Mouse (Mus musculus) E14TG2a.4 (cell line): ENCODE measurements at regions not wholly inside any gene's neighbourhood (a gene's known extent, or its start where the extent isn't known, plus 50 kb on each side); places are given as distances from the start of the nearest gene placed in this dataset.

ENCODE experiments used
- H3K27me3 ChIP-seq: 2 replicates; pipeline ENCODE4 v1.6.1; 2014; ENCODE audit warnings: low read length, control low read depth; ENCODE audit not compliant: insufficient read depth
- H3K36me3 ChIP-seq: 2 replicates; pipeline ENCODE4 v1.6.1; 2014; ENCODE audit warnings: low read length, control low read depth; ENCODE audit not compliant: insufficient read depth
- H3K4me1 ChIP-seq: replicated peaks from 2 replicates; pipeline ENCODE4 v1.6.1; 2014; ENCODE audit warnings: low read depth, low read length, control low read depth
- H3K4me3 ChIP-seq: replicated peaks from 2 replicates; pipeline ENCODE4 v1.5.1; 2014; ENCODE audit warnings: mild to moderate bottlenecking, low read length
- H3K9me3 ChIP-seq: 2 replicates; pipeline ENCODE4 v1.6.1; 2014; ENCODE audit warnings: low read length, control low read depth
- CTCF ChIP-seq: conservative IDR thresholded peaks from 2 replicates; pipeline ENCODE4 v1.5.1; 2014; ENCODE audit warnings: low read length
- NANOG ChIP-seq: IDR thresholded peaks from 2 replicates; pipeline ENCODE4 v1.6.1; 2014; ENCODE audit warnings: borderline replicate concordance, low read length, mixed read lengths
- POU5F1 ChIP-seq: IDR thresholded peaks from 2 replicates; pipeline ENCODE4 v1.6.1; 2014; ENCODE audit warnings: low read length, borderline replicate concordance

GRCm38 (mm10) chr5:133218801-133219200 lies 675.7 kb upstream of the Auts2 start:
- Histone ChIP-seq H3K9me3 (no peaks in the 10 kb centered on the region), H3K4me1 (no peaks in the 10 kb centered on the region), H3K36me3 (no peaks in the 10 kb centered on the region), H3K4me3 (no peak overlapping the region), H3K27me3 (no peaks in the 10 kb centered on the region)
- TF ChIP-seq CTCF: no peak
- TF ChIP-seq NANOG: no peak
- TF ChIP-seq POU5F1: no peak

DNA sequence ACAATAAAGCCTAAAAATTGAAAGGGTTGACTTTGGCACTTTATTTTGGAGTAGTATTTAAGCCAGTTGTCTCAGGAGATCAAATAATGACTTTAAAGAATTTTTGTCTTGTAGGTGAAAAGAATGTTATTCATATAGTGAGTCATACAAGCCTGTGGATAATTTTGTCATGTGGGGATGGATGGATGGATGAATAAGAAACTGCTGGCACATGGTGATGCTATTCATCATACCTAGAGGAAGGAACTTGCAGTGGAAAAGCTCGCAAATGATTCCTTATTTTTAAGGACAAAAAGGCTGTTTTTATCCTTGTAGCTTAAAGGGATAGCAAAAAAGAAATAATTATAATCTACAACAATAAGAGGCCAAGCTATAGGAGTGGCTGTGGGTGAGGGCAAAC lies 655.4 kb upstream of the Auts2 start:
- Histone ChIP-seq H3K4me1 (no peaks in the 10 kb centered on the region), H3K36me3 (no peaks in the 10 kb centered on the region), H3K4me3 (no peak overlapping the region), H3K9me3 (no peaks in the 10 kb centered on the region), H3K27me3 (no peaks in the 10 kb centered on the region)
- TF ChIP-seq NANOG (no peak), CTCF (no peak), POU5F1 (no peak)

GRCm38 (mm10) chr5:133189798-133190571 lies 646.8 kb upstream of the Auts2 start:
- Histone ChIP-seq H3K36me3 (no peaks in the 10 kb centered on the region), H3K4me3 (no peak overlapping the region), H3K27me3 (no peaks in the 10 kb centered on the region), H3K9me3 (no peaks in the 10 kb centered on the region), H3K4me1 (no peaks in the 10 kb centered on the region)
- TF ChIP-seq POU5F1 (no peak), NANOG (no peak), CTCF (no peak)

DNA sequence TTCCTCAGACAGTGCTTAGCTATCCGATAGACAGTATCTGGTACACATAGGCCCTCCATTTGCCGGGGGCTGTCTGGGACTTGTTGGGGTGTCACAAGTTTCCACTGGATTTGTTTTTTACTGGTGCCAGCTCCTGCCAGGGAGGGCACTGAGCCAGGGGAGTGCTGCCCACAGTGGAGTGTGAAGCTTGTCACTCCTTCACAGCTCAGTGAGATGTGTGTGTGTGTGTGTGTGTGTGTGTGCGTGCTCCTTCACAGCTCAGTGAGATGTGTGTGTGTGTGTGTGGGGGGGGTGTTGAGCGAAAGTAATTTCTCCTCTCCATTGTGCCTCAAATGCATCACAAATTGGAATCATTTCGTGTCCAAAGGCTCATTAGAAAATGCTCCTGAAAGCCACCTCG lies 632.5 kb upstream of the Auts2 start:
- TF ChIP-seq POU5F1 (no peak), NANOG (no peak), CTCF (no peak)
- Histone ChIP-seq H3K36me3 (no peaks in the 10 kb centered on the region), H3K27me3 (no peaks in the 10 kb centered on the region; the same call in 1 of the 2 replicates), H3K9me3 (no peaks in the 10 kb centered on the region), H3K4me1 (peaks cover 11% of the 10 kb centered on the region), H3K4me3 (no peak overlapping the region)

DNA sequence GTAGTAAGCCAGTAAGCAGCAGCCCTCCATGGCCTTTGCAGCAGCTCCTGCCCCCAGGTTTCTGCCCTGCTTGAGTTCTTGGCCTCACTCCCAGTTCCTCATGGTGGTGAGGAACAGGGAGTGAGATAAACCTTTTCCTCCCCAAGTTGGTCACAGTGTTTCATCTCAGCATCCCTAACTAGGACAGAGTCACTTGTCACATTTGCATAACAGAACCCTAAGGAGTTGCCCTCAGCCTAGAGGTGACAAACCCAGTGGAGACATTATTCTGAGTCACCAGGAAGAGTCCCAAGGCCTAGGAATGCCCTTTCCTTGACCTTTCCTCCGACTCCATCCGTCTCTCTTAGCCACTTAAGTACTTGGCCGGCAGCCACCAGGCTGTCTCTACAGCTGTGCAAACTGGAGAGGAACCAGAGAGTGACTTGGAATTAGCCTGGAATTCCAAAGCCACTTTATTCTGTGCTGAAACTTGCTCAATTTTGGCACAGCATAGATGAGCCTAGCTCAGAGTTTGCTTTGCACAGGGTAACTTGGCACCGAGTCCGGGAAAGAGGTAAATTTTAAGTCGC lies 630.1 kb upstream of the Auts2 start:
- no peaks in the 10 kb centered on the region for H3K9me3 ChIP-seq
- no peak overlapping the region for H3K4me3 ChIP-seq
- H3K4me1 ChIP-seq: peaks cover 11% of the 10 kb centered on the region
- TF ChIP-seq CTCF: no peak
- no peak for TF ChIP-seq POU5F1
- no peak for TF ChIP-seq NANOG
- no peaks in the 10 kb centered on the region; the same call in 1 of the 2 replicates for H3K27me3 ChIP-seq
- no peaks in the 10 kb centered on the region for H3K36me3 ChIP-seq

DNA sequence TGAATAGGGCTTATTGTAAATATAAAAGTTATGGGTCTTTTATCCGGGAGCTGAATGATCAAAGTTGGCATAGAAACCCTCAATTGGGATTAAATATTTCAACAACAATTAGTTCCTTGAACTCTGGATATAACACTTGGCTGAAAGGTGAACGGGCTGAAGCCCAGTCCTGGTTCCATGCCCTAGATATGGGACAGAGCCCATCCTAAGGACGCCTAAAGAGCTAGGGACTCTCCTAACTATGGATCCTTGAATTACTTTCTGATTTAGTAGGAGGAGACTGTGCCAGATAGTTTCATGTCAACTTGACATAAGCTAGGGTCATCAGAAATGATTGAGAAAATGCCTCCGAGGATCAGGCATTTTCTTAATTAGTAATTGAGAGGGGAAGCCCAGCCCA lies 629.5 kb upstream of the Auts2 start:
- Histone ChIP-seq H3K9me3 (peaks cover 5% of the 10 kb centered on the region), H3K4me1 (peaks cover 11% of the 10 kb centered on the region), H3K27me3 (no peaks in the 10 kb centered on the region; the same call in 1 of the 2 replicates), H3K36me3 (no peaks in the 10 kb centered on the region), H3K4me3 (no peak overlapping the region)
- TF ChIP-seq CTCF (no peak), POU5F1 (no peak), NANOG (no peak)

- H3K4me3 ChIP-seq: no peak overlapping the region
- H3K36me3 ChIP-seq: no peaks in the 10 kb centered on the region
- H3K4me1 ChIP-seq: peaks cover 11% of the 10 kb centered on the region
- TF ChIP-seq POU5F1 (no peak), CTCF (no peak)
- H3K27me3 ChIP-seq: no peaks in the 10 kb centered on the region
- H3K9me3 ChIP-seq: peaks cover 10% of the 10 kb centered on the region
Observed at GRCm38 (mm10) chr5:133171266-133171665, 628.1 kb upstream of the Auts2 start.

DNA sequence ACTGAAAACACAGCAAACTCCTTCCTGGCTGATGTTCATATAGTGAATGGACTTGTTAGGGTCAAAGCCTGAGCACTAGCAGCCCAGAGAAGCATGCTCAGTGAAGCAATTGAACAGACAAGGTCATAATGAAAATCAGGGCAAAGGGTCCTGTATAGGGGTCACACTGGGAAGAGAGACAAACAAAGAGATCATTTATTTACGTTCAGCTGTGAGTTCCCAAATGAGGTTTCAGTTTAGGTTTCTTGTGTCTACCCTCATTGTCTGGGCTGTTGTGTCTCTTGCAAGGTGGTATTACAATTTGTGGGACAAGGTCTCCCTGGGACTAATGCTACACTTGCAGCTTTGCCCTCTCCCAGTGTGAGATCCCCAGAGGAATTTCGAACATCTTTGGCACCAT lies 624.4 kb upstream of the Auts2 start:
- no peak overlapping the region for H3K4me3 ChIP-seq
- no peaks in the 10 kb centered on the region; the same call in 1 of the 2 replicates for H3K27me3 ChIP-seq
- no peak for TF ChIP-seq POU5F1
- TF ChIP-seq NANOG: no peak
- TF ChIP-seq CTCF: no peak
- H3K36me3 ChIP-seq: no peaks in the 10 kb centered on the region
- H3K4me1 ChIP-seq: 0 out of 2 replicates have a peak, but pooled peaks cover under 1% of the 10 kb centered on the region
- peaks cover 17% of the 10 kb centered on the region for H3K9me3 ChIP-seq
